Mouse (Mus musculus) cortical plate, adult 2 months (tissue): Measurements from ENCODE around the gene Taf8.

ENCODE experiments used
- CTCF ChIP-seq: fragments of 200-500 bp; IDR thresholded peaks from 2 replicates; pipeline ENCODE4 v1.5.1; 2011; ENCODE audit warnings: mild to moderate bottlenecking, control low read depth, low read length; ENCODE audit not compliant: insufficient read depth; ENCODE audit errors: extremely low read depth
- POLR2A ChIP-seq: fragments of 200-500 bp; IDR thresholded peaks from 2 replicates; pipeline ENCODE4 v1.6.1; 2011; ENCODE audit warnings: mild to moderate bottlenecking, low read length, control low read depth; ENCODE audit not compliant: insufficient read depth; ENCODE audit errors: extremely low read depth

DNA sequence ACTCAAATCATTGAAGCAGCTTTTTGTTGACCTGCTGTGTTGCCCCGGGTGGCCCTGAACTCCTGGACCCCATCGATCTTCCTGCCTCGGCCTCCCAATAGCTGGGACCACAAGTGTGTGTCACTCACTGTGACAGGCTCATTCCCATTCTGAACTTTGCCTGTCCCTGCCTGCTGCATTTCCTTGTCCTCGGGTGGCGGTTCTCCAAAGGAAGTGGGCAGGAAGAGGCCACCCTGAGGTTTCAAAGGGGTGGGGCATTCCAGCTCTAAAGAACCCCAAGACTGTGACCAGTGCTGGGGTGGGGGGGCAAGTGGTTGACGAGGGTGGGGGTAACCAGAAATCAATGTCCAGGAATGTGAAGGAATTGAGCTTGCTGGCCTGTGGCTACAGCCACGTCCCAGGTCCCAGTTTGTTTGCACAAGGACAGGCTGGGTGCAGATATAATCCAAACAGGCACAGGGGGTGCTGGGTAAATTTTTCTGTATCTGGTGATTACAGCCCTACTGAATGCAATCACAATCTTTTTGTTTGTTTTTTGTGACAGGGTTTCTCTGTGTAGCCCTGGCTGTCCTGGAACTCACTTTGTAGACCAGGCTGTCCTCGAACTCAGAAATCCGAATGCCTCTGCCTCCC is 62.6 kb downstream of the Taf8 start:
- TF ChIP-seq POLR2A (no peak), CTCF (no peak)
